Mouse (Mus musculus) limb, embryonic 10.5 days (tissue): ENCODE measurements at regions not wholly inside any gene's neighbourhood (a gene's known extent, or its start where the extent isn't known, plus 50 kb on each side); places are given as distances from the start of the nearest gene placed in this dataset.

Experiments used
- DNase-seq: peaks from one replicate; pipeline ENCODE4 v3.0.0-alpha.2; 2017; ENCODE audit warnings: low spot score
- H3K27ac ChIP-seq: fragments of 300-500 bp; sonication (generic); 2 replicates; pipeline ENCODE4 v1.5.1; 2016; ENCODE audit warnings: mild to moderate bottlenecking
- H3K27me3 ChIP-seq: fragments of 300-500 bp; sonication (generic); 2 replicates; pipeline ENCODE4 v1.6.1; 2016; ENCODE audit warnings: low read depth, mild to moderate bottlenecking; ENCODE audit not compliant: poor library complexity, severe bottlenecking
- H3K36me3 ChIP-seq: fragments of 300-500 bp; sonication (generic); 2 replicates; pipeline ENCODE4 v1.6.1; 2016; ENCODE audit warnings: mild to moderate bottlenecking, moderate library complexity
- H3K4me1 ChIP-seq: fragments of 300-500 bp; sonication (generic); 2 replicates; pipeline ENCODE4 v1.6.1; 2016
- H3K4me3 ChIP-seq: fragments of 300-500 bp; sonication (generic); 2 replicates; pipeline ENCODE4 v1.5.1; 2016; ENCODE audit warnings: mild to moderate bottlenecking, moderate library complexity
- H3K9me3 ChIP-seq: fragments of 300-500 bp; sonication (generic); replicated peaks from 2 replicates; pipeline ENCODE4 v1.6.1; 2016; ENCODE audit warnings: mild to moderate bottlenecking
- WGBS: fragments of 180-500 bp; shearing (Covaris S2); methylation state at CpG from one replicate; pipeline ENCODE4 v1.1.7; 2016; 5-methylcytosine and 5-hydroxymethylcytosine counted together

- WGBS, result 96% methylated on average over 3 of the region's 3 CpGs
- Histone ChIP-seq H3K27ac (no peak overlapping the region), H3K4me3 (no peak overlapping the region), H3K4me1 (peaks cover 9% of the 10 kb centered on the region; the same call in 1 of the 2 replicates), H3K36me3 (no peaks in the 10 kb centered on the region), H3K27me3 (no peaks in the 10 kb centered on the region), H3K9me3 (no peaks in the 10 kb centered on the region)
- DNase-seq, result no peak
Measured at GRCm38 (mm10) chr5:39050512-39050911, 173.9 kb upstream of the Clnk start.

- Histone ChIP-seq H3K4me3 (no peak overlapping the region), H3K36me3 (no peaks in the 10 kb centered on the region), H3K27me3 (no peaks in the 10 kb centered on the region), H3K9me3 (no peaks in the 10 kb centered on the region), H3K27ac (no peak overlapping the region), H3K4me1 (peaks cover 9% of the 10 kb centered on the region; the same call in 1 of the 2 replicates)
- 70% methylated on average over 2 of the region's 2 CpGs for WGBS
- DNase-seq, result no peak
Measured at GRCm38 (mm10) chr5:39049141-39049540, 172.5 kb upstream of the Clnk start.

GRCm38 (mm10) chr5:39040467-39040866 lies 163.9 kb upstream of the Clnk start:
- Histone ChIP-seq H3K36me3 (no peaks in the 10 kb centered on the region), H3K4me3 (no peak overlapping the region), H3K27me3 (no peaks in the 10 kb centered on the region), H3K27ac (no peak overlapping the region), H3K4me1 (no peaks in the 10 kb centered on the region), H3K9me3 (no peaks in the 10 kb centered on the region)
- DNase-seq, result no peak
- WGBS, result 88% methylated on average over 2 of the region's 2 CpGs

DNA sequence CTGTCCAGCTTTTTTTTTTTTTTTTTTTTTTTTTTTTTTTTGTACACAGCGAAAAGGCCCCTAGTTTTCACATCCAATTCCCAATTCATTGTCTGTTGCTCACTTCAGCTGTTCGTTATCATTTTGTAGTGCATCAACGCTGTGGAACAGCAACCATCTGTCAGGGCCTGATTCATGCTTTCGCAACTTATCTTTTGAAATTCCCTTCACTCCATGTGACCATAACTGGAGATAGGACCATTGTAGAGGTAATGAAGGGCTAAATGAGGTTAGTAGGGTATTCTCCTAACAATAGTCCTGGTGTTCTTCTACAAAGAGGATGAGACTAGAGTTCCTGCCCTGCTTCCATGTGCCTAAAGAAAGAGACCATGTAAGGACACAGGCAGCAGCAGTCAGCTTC lies 146.6 kb upstream of the Clnk start:
- no peak for DNase-seq
- 85% methylated on average over 4 of the region's 4 CpGs for WGBS
- H3K36me3 ChIP-seq, result no peaks in the 10 kb centered on the region
- H3K4me1 ChIP-seq, result no peaks in the 10 kb centered on the region
- no peak overlapping the region for H3K4me3 ChIP-seq
- H3K27me3 ChIP-seq, result no peaks in the 10 kb centered on the region
- H3K9me3 ChIP-seq, result no peaks in the 10 kb centered on the region
- no peak overlapping the region for H3K27ac ChIP-seq

DNA sequence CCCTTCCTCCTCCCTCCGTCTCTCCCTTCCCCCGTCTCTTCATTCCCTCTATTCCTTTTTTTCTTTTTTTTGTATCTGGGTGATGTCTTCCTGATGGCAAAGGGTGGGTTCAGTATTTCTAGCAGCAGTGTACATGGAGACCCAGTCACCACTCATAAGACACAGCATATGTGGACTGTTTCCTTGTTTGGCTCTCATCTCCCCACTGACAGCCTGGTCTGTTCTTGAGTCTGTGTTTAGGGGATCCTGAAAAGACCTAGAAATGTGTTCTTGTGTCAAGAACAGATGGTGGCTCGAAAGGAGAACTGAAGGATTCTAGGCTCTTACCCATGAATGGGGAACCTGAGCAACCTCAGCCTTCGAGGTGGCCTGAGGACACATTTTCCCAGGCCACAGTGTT lies 124.0 kb upstream of the Clnk start:
- no peaks in the 10 kb centered on the region for H3K27me3 ChIP-seq
- no peaks in the 10 kb centered on the region for H3K36me3 ChIP-seq
- no peak for DNase-seq
- 85% methylated on average over 4 of the region's 4 CpGs for WGBS
- H3K9me3 ChIP-seq, result no peaks in the 10 kb centered on the region
- no peak overlapping the region for H3K27ac ChIP-seq
- no peak overlapping the region for H3K4me3 ChIP-seq
- H3K4me1 ChIP-seq, result no peaks in the 10 kb centered on the region

DNA sequence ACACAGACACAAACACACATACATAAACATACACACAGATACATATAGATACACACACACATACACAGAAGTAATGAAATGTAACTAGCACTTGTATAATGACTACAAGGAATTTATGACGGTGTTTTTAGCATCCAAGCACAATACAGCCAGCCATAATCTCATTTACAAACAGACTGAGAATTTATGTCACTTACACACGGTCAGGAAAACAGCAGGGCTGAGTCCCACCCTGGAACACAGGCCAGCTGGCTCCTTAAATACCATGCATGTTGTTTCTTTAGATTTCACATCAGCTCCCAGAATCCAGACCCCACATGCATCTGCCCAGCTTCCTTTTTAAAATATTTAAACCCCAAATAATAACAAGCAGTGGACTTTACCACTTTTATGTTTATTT lies 123.1 kb upstream of the Clnk start:
- Histone ChIP-seq H3K4me1 (no peaks in the 10 kb centered on the region), H3K27ac (no peak overlapping the region), H3K27me3 (no peaks in the 10 kb centered on the region), H3K9me3 (no peaks in the 10 kb centered on the region), H3K36me3 (no peaks in the 10 kb centered on the region), H3K4me3 (no peak overlapping the region)
- 47% methylated on average over 2 of the region's 2 CpGs for whole genome bisulfite sequencing
- no peak for DNase-seq

DNA sequence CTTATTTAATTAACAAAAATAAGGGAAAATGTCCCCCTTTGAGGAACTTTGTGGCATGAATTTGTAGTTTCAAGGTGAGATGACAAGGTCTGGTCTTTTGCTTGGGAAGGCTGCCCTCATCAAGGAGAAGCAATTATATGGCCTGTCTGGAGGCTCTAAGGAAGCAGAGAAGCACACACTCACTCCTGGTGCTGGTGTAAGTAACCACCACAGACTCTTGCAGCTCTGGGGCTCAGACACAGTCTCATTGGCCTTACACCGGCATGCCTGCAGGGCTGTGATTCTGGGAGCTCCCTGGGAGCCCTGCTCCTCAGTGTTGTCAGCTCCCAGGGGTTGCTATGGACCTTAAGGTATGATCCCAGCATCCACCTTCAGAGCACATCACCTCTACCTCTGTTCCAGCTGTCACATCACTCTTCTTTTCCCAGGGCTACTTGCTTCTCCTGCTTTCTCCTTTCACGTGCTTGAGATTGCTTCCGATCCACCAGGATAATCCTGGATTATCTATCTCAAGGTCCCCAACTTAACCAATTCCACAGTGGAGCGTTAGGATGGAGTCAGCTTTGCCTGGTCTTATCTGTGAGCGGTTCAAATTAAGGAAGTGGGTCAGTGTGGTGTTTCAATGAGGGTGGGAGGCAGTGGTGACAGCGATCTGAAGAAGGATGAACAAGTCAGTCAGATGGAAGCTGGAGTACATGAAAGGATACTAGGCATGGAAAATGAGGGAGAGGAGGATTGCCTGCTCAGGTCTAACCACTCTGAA lies 96.0 kb upstream of the Clnk start:
- H3K36me3 ChIP-seq, result no peaks in the 10 kb centered on the region
- no peak for DNase-seq
- no peak overlapping the region for H3K4me3 ChIP-seq
- no peaks in the 10 kb centered on the region for H3K4me1 ChIP-seq
- H3K27ac ChIP-seq, result no peak overlapping the region
- no peaks in the 10 kb centered on the region for H3K27me3 ChIP-seq
- no peaks in the 10 kb centered on the region for H3K9me3 ChIP-seq
- WGBS, result 77% methylated on average over 6 of the region's 6 CpGs

- no peak overlapping the region for H3K27ac ChIP-seq
- no peaks in the 10 kb centered on the region for H3K4me1 ChIP-seq
- no peak overlapping the region for H3K4me3 ChIP-seq
- H3K36me3 ChIP-seq, result no peaks in the 10 kb centered on the region
- H3K9me3 ChIP-seq, result no peaks in the 10 kb centered on the region
- no peaks in the 10 kb centered on the region for H3K27me3 ChIP-seq
- no peak for DNase-seq
- 86% methylated on average over 4 of the region's 4 CpGs for WGBS
Measured at GRCm38 (mm10) chr5:38970497-38970896, 93.9 kb upstream of the Clnk start.

DNA sequence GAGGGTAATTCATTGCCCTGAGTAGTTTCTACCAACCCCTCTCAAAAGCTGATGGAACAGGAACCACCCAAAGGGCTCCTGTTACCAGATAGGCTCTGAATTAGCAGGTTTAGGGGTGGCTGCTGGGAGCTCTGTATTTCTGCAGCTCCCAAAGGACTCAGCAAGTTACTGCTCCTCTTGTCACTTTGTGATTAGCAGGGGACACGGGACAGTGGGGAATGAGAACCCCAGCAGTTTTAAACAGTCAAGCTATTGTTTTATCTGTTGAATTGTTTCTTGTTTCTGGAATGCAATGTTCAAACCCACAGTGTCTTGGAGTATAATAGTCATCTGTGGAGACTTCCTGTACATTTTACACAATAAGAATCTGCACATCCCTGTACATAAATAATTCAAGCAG lies 90.4 kb upstream of the Clnk start:
- DNase-seq, result no peak
- Histone ChIP-seq H3K36me3 (no peaks in the 10 kb centered on the region), H3K4me1 (no peaks in the 10 kb centered on the region), H3K4me3 (no peak overlapping the region), H3K27me3 (no peaks in the 10 kb centered on the region), H3K27ac (no peak overlapping the region), H3K9me3 (no peaks in the 10 kb centered on the region)
- WGBS, result 59% methylated on average over 1 of the region's 1 CpGs

GRCm38 (mm10) chr5:38964445-38964844 lies 87.8 kb upstream of the Clnk start:
- Histone ChIP-seq H3K9me3 (no peaks in the 10 kb centered on the region), H3K36me3 (no peaks in the 10 kb centered on the region), H3K27ac (no peak overlapping the region), H3K4me3 (no peak overlapping the region), H3K4me1 (no peaks in the 10 kb centered on the region), H3K27me3 (no peaks in the 10 kb centered on the region)
- no peak for DNase-seq

DNA sequence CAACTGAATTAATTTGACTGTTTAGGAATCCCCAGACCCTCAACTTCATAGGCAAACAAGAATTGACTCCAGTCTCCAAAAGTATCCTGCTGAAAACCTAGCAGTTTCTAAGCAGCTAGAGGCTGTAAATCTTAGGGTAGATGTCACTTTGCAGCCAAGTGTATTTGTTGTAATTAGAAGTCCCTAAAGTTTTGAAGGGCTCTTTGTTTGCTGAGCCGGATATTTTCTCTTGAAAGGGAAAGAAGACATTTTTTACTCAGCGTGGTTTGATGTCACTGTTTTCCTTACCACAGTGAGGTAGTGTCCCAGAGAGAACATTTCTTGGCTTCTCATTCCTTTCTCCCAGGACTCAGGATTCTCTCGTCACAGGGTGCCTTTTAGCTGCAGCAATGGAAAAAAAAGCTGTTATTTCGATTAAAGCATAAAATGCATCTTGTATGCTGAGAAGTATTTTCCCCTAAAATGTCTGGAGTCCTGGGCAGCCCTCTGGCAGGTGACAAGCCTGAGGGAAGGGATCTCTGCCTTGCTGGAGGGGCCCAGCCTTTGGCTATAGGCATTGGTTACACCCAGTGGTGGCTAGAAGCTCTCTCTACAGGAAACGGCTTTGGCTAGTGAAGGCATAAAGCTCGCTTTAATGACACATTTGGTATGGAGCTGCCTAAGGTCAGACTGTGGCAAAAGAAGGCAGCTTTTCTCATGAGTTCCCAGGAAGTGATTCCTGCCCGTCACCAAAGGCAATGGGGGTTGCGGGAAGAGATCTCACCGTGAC lies 74.1 kb upstream of the Clnk start:
- peak overlapping the region; percentile 43; the same call in 1 of the 2 replicates for H3K27ac ChIP-seq
- DNase-seq, result no peak
- WGBS, result 68% methylated on average over 9 of the region's 9 CpGs
- no peaks in the 10 kb centered on the region for H3K27me3 ChIP-seq
- H3K36me3 ChIP-seq, result no peaks in the 10 kb centered on the region
- no peaks in the 10 kb centered on the region for H3K9me3 ChIP-seq
- no peak overlapping the region for H3K4me3 ChIP-seq
- peaks cover 10% of the 10 kb centered on the region; the same call in 1 of the 2 replicates for H3K4me1 ChIP-seq

DNA sequence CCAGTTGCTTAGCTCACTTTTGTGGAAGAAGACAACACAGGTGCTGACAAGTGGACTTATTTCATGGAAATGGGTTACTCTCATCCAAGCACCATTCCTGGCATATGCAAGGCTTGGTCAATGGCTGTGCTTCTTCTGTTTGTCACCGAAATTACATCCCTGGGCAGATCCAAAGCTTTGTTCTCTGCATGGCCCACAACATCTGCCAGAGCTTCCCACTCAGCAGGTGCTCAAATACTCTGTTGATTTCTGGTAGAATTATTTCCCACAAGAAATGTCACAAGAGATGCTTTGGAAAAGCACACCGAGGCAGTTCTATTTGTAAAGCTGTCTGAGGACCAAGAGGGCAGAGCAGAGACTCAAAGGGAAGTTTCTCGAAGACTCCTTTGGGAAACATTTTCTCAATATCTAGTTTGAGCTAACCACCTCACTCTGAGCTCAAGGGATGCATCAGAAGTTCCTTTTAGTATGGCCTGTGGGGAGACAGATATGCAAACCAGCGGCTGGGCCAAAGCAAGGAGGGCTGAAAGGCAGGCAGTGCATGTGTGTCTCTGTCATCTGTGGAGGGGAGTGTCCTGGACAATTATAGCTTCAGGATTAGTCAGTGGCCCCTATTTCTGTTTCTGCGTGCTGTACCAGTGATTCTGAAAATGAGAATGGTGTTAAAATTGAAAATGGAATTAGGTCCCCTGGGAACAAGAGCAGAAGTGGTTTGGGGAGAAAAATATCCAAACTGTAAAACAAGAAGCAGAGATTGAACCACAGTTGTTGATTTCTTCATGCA lies 69.5 kb upstream of the Clnk start:
- H3K9me3 ChIP-seq, result no peaks in the 10 kb centered on the region
- DNase-seq, result no peak
- H3K27ac ChIP-seq, result no peak overlapping the region
- 87% methylated on average over 5 of the region's 5 CpGs for WGBS
- no peak overlapping the region for H3K4me3 ChIP-seq
- peaks cover 10% of the 10 kb centered on the region; the same call in 1 of the 2 replicates for H3K4me1 ChIP-seq
- H3K27me3 ChIP-seq, result no peaks in the 10 kb centered on the region
- no peaks in the 10 kb centered on the region for H3K36me3 ChIP-seq
